Mouse (Mus musculus): ENCODE measurements around the gene Pde5a. TPM values are rescaled to one million over a fixed set of nuclear protein-coding genes. Genes with fewer than 3 reads are reported as not detected.

Gene Pde5a
- total RNA-seq, 2 experiments from 2014 or later = 30.7 to 31.2 TPM

Other genes starting within 250 kb of the Pde5a start
- gene Fnbp1l, start 109.2 kb upstream of the Pde5a start, total RNA-seq (2021) = 10 to 100 TPM; 36.1 to 47.9 TPM
- 1 to 10 TPM in 1 of 2 experiments, not detected in 1; 6.1 TPM for gene Fabp2, start 166.1 kb downstream of the Pde5a start, total RNA-seq (2021)
- gene Gm10959, start 190.4 kb downstream of the Pde5a start, total RNA-seq (2021) = not detected
- 10 to 100 TPM; 58.1 to 67.2 TPM for gene 1810037I17Rik, start 195.3 kb downstream of the Pde5a start, total RNA-seq (2021)